Mouse (Mus musculus): ENCODE data around the gene Vegfa. TPM values are rescaled to one million over a fixed set of nuclear protein-coding genes. Genes with fewer than 3 reads are reported as not detected.
A peak's percentile ranks its signal among the peaks of the same experiment; 100 is the strongest.

The Vegfa gene
- polyA plus RNA-seq, 1 experiment from 2014 or later = 4.7 TPM

DNA sequence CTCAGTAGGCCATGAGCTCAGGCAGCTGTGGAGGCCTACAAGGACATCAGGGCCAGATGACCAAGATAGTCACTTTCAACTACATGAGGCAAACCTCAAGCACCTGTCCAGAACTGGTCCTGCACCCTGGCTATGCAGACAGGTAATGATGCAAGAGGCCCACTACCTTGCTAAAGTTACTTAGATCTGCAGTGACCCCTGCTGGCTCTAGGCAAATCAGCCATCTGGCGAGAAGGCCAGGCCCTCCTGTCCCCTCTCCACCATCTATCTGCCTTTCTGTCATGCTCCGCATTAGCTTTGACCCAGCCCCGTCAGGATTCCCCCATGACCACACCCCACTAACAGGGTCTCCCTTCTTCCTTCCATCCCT is 42.9 kb upstream of the Vegfa start:
- WGBS = 52% methylated on average over 3 of the region's 3 CpGs
- Histone ChIP-seq H3K27ac (replicated peaks; ENCODE audit: low read depth, low read length) (no peak overlapping the region), H3K27me3 (replicated peaks; ENCODE audit: control insufficient read depth, insufficient read depth, low read length) (no peaks in the 10 kb centered on the region), H3K9me3 (ENCODE audit: control insufficient read depth, low read length) (peaks cover 3% of the 10 kb centered on the region; the same call in 1 of the 2 replicates), H3K4me2 (ENCODE audit: low read depth, low read length) (no peak overlapping the region), H3K4me1 (ENCODE audit: control insufficient read depth, insufficient read depth, low read length) (peaks cover 22% of the 10 kb centered on the region), H3K4me3 (ENCODE audit: low read depth, low read length) (no peak overlapping the region), H3K9ac (ENCODE audit: low read depth, low read length) (no peak overlapping the region), H3K36me3 (ENCODE audit: control insufficient read depth, insufficient read depth, low read length) (no peaks in the 10 kb centered on the region)
- no peak for ATAC-seq (ENCODE audit: low read depth)
- peak; percentile 65 for DNase-seq (ENCODE audit: low spot score)

GRCm38 (mm10) chr17:46074398-46075115 is 42.4 kb upstream of the Vegfa start:
- Histone ChIP-seq H3K36me3 (ENCODE audit: control insufficient read depth, insufficient read depth, low read length) (no peaks in the 10 kb centered on the region), H3K27ac (replicated peaks; ENCODE audit: low read depth, low read length) (no peak overlapping the region), H3K9me3 (ENCODE audit: control insufficient read depth, low read length) (peaks cover 3% of the 10 kb centered on the region; the same call in 1 of the 2 replicates), H3K4me3 (ENCODE audit: low read depth, low read length) (peak overlapping the region; percentile 18; the same call in 1 of the 2 replicates), H3K27me3 (replicated peaks; ENCODE audit: control insufficient read depth, insufficient read depth, low read length) (no peaks in the 10 kb centered on the region), H3K4me2 (ENCODE audit: low read depth, low read length) (peak overlapping the region; percentile 48), H3K9ac (ENCODE audit: low read depth, low read length) (peak overlapping the region; percentile 32; the same call in 1 of the 2 replicates), H3K4me1 (ENCODE audit: control insufficient read depth, insufficient read depth, low read length) (peaks cover 22% of the 10 kb centered on the region)
- ATAC-seq (ENCODE audit: low read depth) (no peak), DNase-seq (ENCODE audit: low spot score) (no peak)
- WGBS = 29% methylated on average over 7 of the region's 7 CpGs

- WGBS = 13% methylated on average over 23 of the region's 23 CpGs
- Histone ChIP-seq H3K9ac (ENCODE audit: low read depth, low read length) (peak overlapping the region; percentile 32), H3K36me3 (ENCODE audit: control insufficient read depth, insufficient read depth, low read length) (no peaks in the 10 kb centered on the region), H3K4me2 (ENCODE audit: low read depth, low read length) (peak overlapping the region; percentile 48), H3K9me3 (ENCODE audit: control insufficient read depth, low read length) (no peaks in the 10 kb centered on the region), H3K4me1 (ENCODE audit: control insufficient read depth, insufficient read depth, low read length) (peaks cover 22% of the 10 kb centered on the region), H3K4me3 (ENCODE audit: low read depth, low read length) (peak overlapping the region; percentile 18), H3K27me3 (replicated peaks; ENCODE audit: control insufficient read depth, insufficient read depth, low read length) (no peaks in the 10 kb centered on the region), H3K27ac (replicated peaks; ENCODE audit: low read depth, low read length) (peak overlapping the region; percentile 52; the same call in 1 of the 2 replicates)
- ATAC-seq (ENCODE audit: low read depth) (peak; percentile 89), DNase-seq (ENCODE audit: low spot score) (peak; percentile 97)
Observed at GRCm38 (mm10) chr17:46073730-46074301, 41.6 kb upstream of the Vegfa start.

DNA sequence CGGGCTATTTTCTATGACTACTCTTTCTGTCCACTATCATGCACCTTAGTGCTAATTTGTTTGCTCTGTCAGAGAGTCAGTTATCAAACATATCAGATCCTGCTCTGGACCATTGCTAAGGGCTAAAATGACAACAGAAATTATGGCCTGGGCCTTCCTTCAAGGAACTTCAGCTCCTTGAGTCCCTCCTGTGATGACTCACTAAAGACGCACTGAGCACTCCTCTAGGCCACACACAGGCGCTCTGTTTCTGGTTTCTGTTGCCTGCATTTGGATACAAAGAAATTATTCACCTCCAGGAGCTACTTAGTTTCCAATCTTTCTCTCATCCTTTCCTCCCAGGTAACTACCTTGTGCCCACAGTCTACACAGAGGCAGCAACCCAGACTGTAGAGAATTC is 39.4 kb upstream of the Vegfa start:
- Histone ChIP-seq H3K27ac (replicated peaks; ENCODE audit: low read depth, low read length) (no peak overlapping the region), H3K4me2 (ENCODE audit: low read depth, low read length) (no peak overlapping the region), H3K9ac (ENCODE audit: low read depth, low read length) (no peak overlapping the region), H3K27me3 (replicated peaks; ENCODE audit: control insufficient read depth, insufficient read depth, low read length) (no peaks in the 10 kb centered on the region), H3K4me1 (ENCODE audit: control insufficient read depth, insufficient read depth, low read length) (peaks cover 22% of the 10 kb centered on the region), H3K36me3 (ENCODE audit: control insufficient read depth, insufficient read depth, low read length) (no peaks in the 10 kb centered on the region), H3K9me3 (ENCODE audit: control insufficient read depth, low read length) (no peaks in the 10 kb centered on the region), H3K4me3 (ENCODE audit: low read depth, low read length) (no peak overlapping the region)
- DNase-seq (ENCODE audit: low spot score) = no peak
- 69% methylated on average over 3 of the region's 3 CpGs for WGBS
- ATAC-seq (ENCODE audit: low read depth) = no peak

- no peak overlapping the region for H3K4me3 ChIP-seq (ENCODE audit: low read depth, low read length)
- ATAC-seq (ENCODE audit: low read depth) (no peak), DNase-seq (ENCODE audit: low spot score) (no peak)
- H3K36me3 ChIP-seq (ENCODE audit: control insufficient read depth, insufficient read depth, low read length) = no peaks in the 10 kb centered on the region
- H3K9me3 ChIP-seq (ENCODE audit: control insufficient read depth, low read length) = no peaks in the 10 kb centered on the region
- H3K4me2 ChIP-seq (ENCODE audit: low read depth, low read length) = no peak overlapping the region
- no peaks in the 10 kb centered on the region for H3K27me3 ChIP-seq (replicated peaks; ENCODE audit: control insufficient read depth, insufficient read depth, low read length)
- no peak overlapping the region for H3K27ac ChIP-seq (replicated peaks; ENCODE audit: low read depth, low read length)
- no peak overlapping the region for H3K9ac ChIP-seq (ENCODE audit: low read depth, low read length)
- 59% methylated on average over 9 of the region's 9 CpGs for WGBS
- H3K4me1 ChIP-seq (ENCODE audit: control insufficient read depth, insufficient read depth, low read length) = peaks cover 19% of the 10 kb centered on the region
Observed at GRCm38 (mm10) chr17:46070046-46070445, 37.9 kb upstream of the Vegfa start.

GRCm38 (mm10) chr17:46063974-46064312 is 31.8 kb upstream of the Vegfa start:
- Histone ChIP-seq H3K9ac (ENCODE audit: low read depth, low read length) (no peak overlapping the region), H3K27ac (replicated peaks; ENCODE audit: low read depth, low read length) (no peak overlapping the region), H3K4me1 (ENCODE audit: control insufficient read depth, insufficient read depth, low read length) (peaks cover 13% of the 10 kb centered on the region), H3K4me2 (ENCODE audit: low read depth, low read length) (0 out of 2 replicates have a peak overlapping the region, but pooled peaks have one; percentile 12), H3K36me3 (ENCODE audit: control insufficient read depth, insufficient read depth, low read length) (no peaks in the 10 kb centered on the region), H3K4me3 (ENCODE audit: low read depth, low read length) (no peak overlapping the region), H3K27me3 (replicated peaks; ENCODE audit: control insufficient read depth, insufficient read depth, low read length) (no peaks in the 10 kb centered on the region), H3K9me3 (ENCODE audit: control insufficient read depth, low read length) (no peaks in the 10 kb centered on the region)
- WGBS = 50% methylated on average over 6 of the region's 6 CpGs
- DNase-seq (ENCODE audit: low spot score) (no peak), ATAC-seq (ENCODE audit: low read depth) (no peak)

DNA sequence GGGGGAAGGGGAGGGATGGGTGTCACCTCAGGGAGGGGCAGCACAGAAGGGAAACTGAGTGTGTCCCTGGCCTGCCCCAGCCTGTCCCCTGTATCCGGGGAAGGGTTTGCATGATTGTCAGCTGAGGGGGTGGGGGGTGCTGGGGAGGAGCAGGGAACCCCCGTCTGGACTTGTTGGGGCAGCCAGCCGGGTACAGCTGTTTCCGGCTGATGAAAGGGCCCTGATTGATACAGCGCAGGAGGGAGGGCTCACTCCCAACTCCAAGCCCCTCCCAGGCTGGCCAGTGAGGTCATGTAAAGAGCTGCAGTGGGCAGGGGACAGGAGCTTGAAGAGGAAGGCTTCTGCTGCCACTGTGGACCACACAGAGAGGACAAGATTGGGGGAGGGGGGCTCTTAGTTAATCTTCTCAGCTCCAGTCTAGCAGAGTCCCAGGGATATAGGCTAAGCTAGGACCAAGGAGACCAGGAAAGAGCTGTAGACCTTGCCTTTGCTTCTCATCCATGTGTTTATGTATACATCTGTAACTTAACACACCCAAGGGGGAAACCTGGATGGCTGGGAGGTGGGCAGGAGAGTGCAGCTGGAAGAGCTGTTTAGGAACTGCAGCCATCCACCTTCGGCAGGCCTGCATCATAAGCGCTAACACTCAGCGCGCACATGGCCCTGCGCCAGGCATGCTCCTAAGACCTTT is 31.3 kb upstream of the Vegfa start:
- peak; percentile 84 for DNase-seq (ENCODE audit: low spot score)
- H3K27ac ChIP-seq (replicated peaks; ENCODE audit: low read depth, low read length) = no peak overlapping the region
- peak overlapping the region; percentile 12; the same call in 1 of the 2 replicates for H3K4me2 ChIP-seq (ENCODE audit: low read depth, low read length)
- H3K4me3 ChIP-seq (ENCODE audit: low read depth, low read length) = no peak overlapping the region
- H3K9ac ChIP-seq (ENCODE audit: low read depth, low read length) = peak overlapping the region; percentile 3; the same call in 1 of the 2 replicates
- H3K27me3 ChIP-seq (replicated peaks; ENCODE audit: control insufficient read depth, insufficient read depth, low read length) = no peaks in the 10 kb centered on the region
- H3K9me3 ChIP-seq (ENCODE audit: control insufficient read depth, low read length) = no peaks in the 10 kb centered on the region
- peak; percentile 84 for ATAC-seq (ENCODE audit: low read depth)
- H3K4me1 ChIP-seq (ENCODE audit: control insufficient read depth, insufficient read depth, low read length) = peaks cover 13% of the 10 kb centered on the region
- WGBS = 16% methylated on average over 10 of the region's 10 CpGs
- H3K36me3 ChIP-seq (ENCODE audit: control insufficient read depth, insufficient read depth, low read length) = no peaks in the 10 kb centered on the region

DNA sequence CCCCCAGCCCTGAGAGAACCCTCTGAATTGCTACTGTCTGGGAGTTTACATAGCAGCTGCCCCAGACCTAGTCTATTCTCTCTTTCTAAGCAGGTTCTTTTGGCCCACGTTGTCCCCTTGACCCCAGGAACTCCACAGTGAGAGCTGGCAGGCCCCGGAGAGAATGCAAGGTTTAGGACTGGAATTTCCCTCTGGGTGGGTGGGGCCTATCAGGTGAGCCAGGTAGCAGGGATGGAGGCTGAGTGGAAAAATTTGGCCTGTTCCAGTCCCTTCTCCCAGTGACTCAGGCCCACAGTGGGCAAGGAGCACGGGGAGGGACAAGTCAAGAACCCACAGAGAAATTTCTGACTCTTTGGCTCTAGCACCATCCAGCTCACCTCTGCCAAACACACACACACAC is 28.1 kb upstream of the Vegfa start:
- WGBS = 70% methylated on average over 3 of the region's 3 CpGs
- H3K4me3 ChIP-seq (ENCODE audit: low read depth, low read length) = no peak overlapping the region
- no peaks in the 10 kb centered on the region for H3K27me3 ChIP-seq (replicated peaks; ENCODE audit: control insufficient read depth, insufficient read depth, low read length)
- no peaks in the 10 kb centered on the region for H3K9me3 ChIP-seq (ENCODE audit: control insufficient read depth, low read length)
- no peaks in the 10 kb centered on the region for H3K36me3 ChIP-seq (ENCODE audit: control insufficient read depth, insufficient read depth, low read length)
- H3K9ac ChIP-seq (ENCODE audit: low read depth, low read length) = no peak overlapping the region
- H3K4me1 ChIP-seq (ENCODE audit: control insufficient read depth, insufficient read depth, low read length) = peaks cover 19% of the 10 kb centered on the region
- H3K4me2 ChIP-seq (ENCODE audit: low read depth, low read length) = no peak overlapping the region
- no peak for ATAC-seq (ENCODE audit: low read depth)
- DNase-seq (ENCODE audit: low spot score) = no peak
- no peak overlapping the region for H3K27ac ChIP-seq (replicated peaks; ENCODE audit: low read depth, low read length)
